Comparison of ENCODE assay signal across 24 mouse cellular contexts in the genomic region with DNA sequence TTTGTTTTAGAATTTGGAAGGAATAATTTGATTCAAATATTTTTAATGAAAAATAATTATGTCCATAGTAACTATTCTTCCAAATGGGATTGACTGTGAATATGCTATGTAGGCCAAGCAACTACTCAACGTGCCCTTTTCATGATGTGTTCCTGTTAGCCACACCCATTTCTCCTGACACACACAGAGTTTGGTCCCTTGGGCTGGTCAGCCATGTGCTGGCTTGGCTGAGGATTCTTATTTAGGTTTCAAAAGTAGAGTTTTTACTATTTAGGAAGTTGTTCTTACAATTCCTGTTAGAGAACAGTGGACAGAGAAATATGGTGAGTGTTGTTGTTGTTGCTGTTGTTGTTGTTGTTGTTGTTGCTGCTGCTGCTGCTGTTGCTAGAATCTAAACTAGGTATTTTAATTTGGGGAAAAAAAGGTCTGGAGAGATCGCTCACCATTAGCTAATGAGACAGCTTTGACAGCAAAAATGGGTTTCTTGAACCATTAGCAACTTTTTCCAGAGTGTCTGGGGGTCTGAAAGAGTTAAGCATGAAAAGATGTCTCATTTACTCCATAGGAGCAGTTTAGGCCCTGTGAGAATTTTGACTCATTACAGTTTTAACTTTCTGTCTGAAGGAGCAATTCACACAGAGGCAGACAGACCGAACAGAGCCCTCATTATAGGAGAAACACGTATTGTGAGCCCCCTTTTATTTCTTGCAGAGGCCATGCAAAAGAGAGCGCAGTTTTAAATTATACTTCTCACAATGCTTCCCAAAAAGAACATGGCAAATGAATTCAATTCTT.
DNase-seq lines count a peak whose midpoint lies in the region; ATAC-seq and TF ChIP-seq lines count a peak whose summit lies in the region.
"Had no signal": no experiment of that assay in that cellular context is flagged by ENCODE, and none has a peak within 500 bp of the region (broad histone marks: within the 10 kb centered on the region; RNA-seq: fewer than 3 reads in every experiment).

No protein-coding gene starts in this region.

- H3K4me2 ChIP-seq in forebrain, embryonic 11.5 days (ENCODE audit: low read depth, low read length, severe bottlenecking): no peak overlapping the region
- H3K4me2 ChIP-seq in forebrain, embryonic 14.5 days (ENCODE audit: low read length): no peak overlapping the region
- H3K4me2 ChIP-seq in forebrain, postnatal 0 days (ENCODE audit: low read depth): no peak overlapping the region
- H3K4me2 ChIP-seq: heart, embryonic 13.5 days; hindbrain, embryonic 14.5 days had no signal

- 32% methylated on average over 5 of the region's 5 CpGs for WGBS in forebrain, embryonic 11.5 days
- 6% methylated on average over 5 of the region's 5 CpGs for WGBS in forebrain, embryonic 14.5 days
- WGBS in forebrain, postnatal 0 days: 16% methylated on average over 5 of the region's 5 CpGs

- no peaks in the 10 kb centered on the region for H3K36me3 ChIP-seq in forebrain, embryonic 11.5 days (ENCODE audit: control insufficient read depth, insufficient read depth, low read length)
- H3K36me3 ChIP-seq in forebrain, embryonic 14.5 days (ENCODE audit: control insufficient read depth, insufficient read depth, low read length): no peaks in the 10 kb centered on the region
- H3K36me3 ChIP-seq in forebrain, postnatal 0 days (ENCODE audit: insufficient read depth): no peaks in the 10 kb centered on the region
- H3K36me3 ChIP-seq: G1E; heart, embryonic 10.5 days; heart, embryonic 13.5 days had no signal

- ATAC-seq in forebrain, embryonic 11.5 days (replicated peaks; ENCODE audit: low FRiP score): peak; percentile 89
- ATAC-seq in forebrain, embryonic 14.5 days: peak; percentile 91
- ATAC-seq in forebrain, postnatal 0 days: peak; percentile 27; the same call in 1 of the 2 replicates
- ATAC-seq in inflammation-experienced regulatory T-cells, adult 6 months: no peak
- ATAC-seq: hindbrain, postnatal 0 days; intestine, postnatal 0 days; Patski had no signal

- no peak overlapping the region for H3K4me3 ChIP-seq in forebrain, embryonic 11.5 days (ENCODE audit: low read depth, low read length)
- no peak overlapping the region for H3K4me3 ChIP-seq in forebrain, embryonic 14.5 days (ENCODE audit: low read depth, low read length)
- no peak overlapping the region for H3K4me3 ChIP-seq in forebrain, postnatal 0 days (ENCODE audit: low read depth, low read length)
- H3K4me3 ChIP-seq: heart, adult 2 months; heart, embryonic 10.5 days; heart, embryonic 13.5 days had no signal

- no peaks in the 10 kb centered on the region for H3K4me1 ChIP-seq in forebrain, embryonic 11.5 days (replicated peaks; ENCODE audit: control insufficient read depth, insufficient read depth, low read length)
- H3K4me1 ChIP-seq in forebrain, embryonic 14.5 days (ENCODE audit: control insufficient read depth, insufficient read depth, low read length): no peaks in the 10 kb centered on the region
- H3K4me1 ChIP-seq in forebrain, postnatal 0 days (ENCODE audit: insufficient read depth): 0 out of 2 replicates have a peak, but pooled peaks cover 5% of the 10 kb centered on the region
- H3K4me1 ChIP-seq: heart, embryonic 10.5 days; heart, embryonic 13.5 days had no signal

- no peaks in the 10 kb centered on the region for H3K9me3 ChIP-seq in forebrain, embryonic 11.5 days (ENCODE audit: control insufficient read depth, low read length)
- H3K9me3 ChIP-seq in forebrain, embryonic 14.5 days (replicated peaks; ENCODE audit: control insufficient read depth, low read length): no peaks in the 10 kb centered on the region
- H3K9me3 ChIP-seq in forebrain, postnatal 0 days (ENCODE audit: low read length): no peaks in the 10 kb centered on the region
- H3K9me3 ChIP-seq: heart, embryonic 10.5 days; heart, embryonic 13.5 days had no signal

- peak; percentile 92 for DNase-seq in brain, embryonic 14.5 days (ENCODE audit: low read depth)
- peak; percentile 51 for DNase-seq in forebrain, embryonic 11.5 days (ENCODE audit: low spot score)
- DNase-seq in forebrain, embryonic 14.5 days (ENCODE audit: low spot score): peak; percentile 86
- DNase-seq in forebrain, postnatal 0 days: no peak
- DNase-seq in urinary bladder, postnatal 4 days (ENCODE audit: low spot score in 2 of 2): no peak
- no peak for DNase-seq in right cerebral cortex, adult 2 months (ENCODE audit: low spot score in 2 of 2)
- DNase-seq: adrenal gland, postnatal 10 days; B cell, adult 2 months; cerebellum, adult 11-12 months; cerebellum, adult 8-10 months; cerebellum, postnatal 14 days; gastrocnemius, postnatal 25 days; heart, adult 2 months; heart, postnatal 14 days; heart, postnatal 4 days had no signal

- H3K9ac ChIP-seq in forebrain, embryonic 11.5 days (ENCODE audit: low read length): no peak overlapping the region
- no peak overlapping the region for H3K9ac ChIP-seq in forebrain, embryonic 14.5 days (ENCODE audit: low read length)
- H3K9ac ChIP-seq in forebrain, postnatal 0 days: no peak overlapping the region
- H3K9ac ChIP-seq: heart, embryonic 13.5 days; hindbrain, embryonic 14.5 days had no signal

- H3K27ac ChIP-seq in forebrain, embryonic 11.5 days (ENCODE audit: low read depth, low read length): 0 out of 2 replicates have a peak overlapping the region, but pooled peaks have one; percentile 34
- no peak overlapping the region for H3K27ac ChIP-seq in forebrain, embryonic 14.5 days (ENCODE audit: low read depth, low read length)
- no peak overlapping the region for H3K27ac ChIP-seq in forebrain, postnatal 0 days (ENCODE audit: low read depth, low read length)
- H3K27ac ChIP-seq: heart, adult 2 months; heart, embryonic 10.5 days; heart, embryonic 13.5 days; hindbrain, embryonic 14.5 days; hindbrain, postnatal 0 days had no signal

- no peak for TF ChIP-seq POLR2A in brain, embryonic 14.5 days (IDR thresholded peaks at IDR 0.05; ENCODE audit: borderline replicate concordance, extremely low read depth, insufficient read depth, insufficient read length, poor library complexity, severe bottlenecking)

- H3K27me3 ChIP-seq in forebrain, embryonic 11.5 days (ENCODE audit: control insufficient read depth, insufficient read depth, low read length): no peaks in the 10 kb centered on the region
- H3K27me3 ChIP-seq in forebrain, embryonic 14.5 days (replicated peaks; ENCODE audit: control insufficient read depth, insufficient read depth, low read length): no peaks in the 10 kb centered on the region
- H3K27me3 ChIP-seq in forebrain, postnatal 0 days (ENCODE audit: insufficient read depth, low read length): no peaks in the 10 kb centered on the region
- H3K27me3 ChIP-seq: CH12.LX; heart, embryonic 13.5 days had no signal

- TF ChIP-seq CTCF in brain, embryonic 14.5 days (IDR thresholded peaks at IDR 0.05; ENCODE audit: borderline replicate concordance, extremely low read depth, insufficient read depth, insufficient read length): no peak
- TF ChIP-seq CTCF in forebrain, postnatal 0 days (IDR thresholded peaks at IDR 0.05; ENCODE audit: low read depth): no peak

Comparison
In these comparisons a context has a peak if more than half of its experiments do, and no peak if none do; other contexts are left out.
1. DNase-seq: peak in brain, embryonic 14.5 days (single experiment), forebrain, embryonic 11.5 days (single experiment) and forebrain, embryonic 14.5 days (single experiment); none in forebrain, postnatal 0 days (single experiment), urinary bladder, postnatal 4 days (0 of 2) and right cerebral cortex, adult 2 months (0 of 2).